Mouse (Mus musculus) thymus, postnatal 4 days (tissue): ENCODE measurements around the gene Gm21882.
"Not testable (repeated sequence)": the region's sequence is repeated elsewhere in the genome, so short reads cannot be mapped to it uniquely, and the experiment has no call there.

ENCODE experiments used
- DNase-seq: peaks from one replicate; pipeline ENCODE4 v3.0.0; 2021

Gm21882 gene

DNA sequence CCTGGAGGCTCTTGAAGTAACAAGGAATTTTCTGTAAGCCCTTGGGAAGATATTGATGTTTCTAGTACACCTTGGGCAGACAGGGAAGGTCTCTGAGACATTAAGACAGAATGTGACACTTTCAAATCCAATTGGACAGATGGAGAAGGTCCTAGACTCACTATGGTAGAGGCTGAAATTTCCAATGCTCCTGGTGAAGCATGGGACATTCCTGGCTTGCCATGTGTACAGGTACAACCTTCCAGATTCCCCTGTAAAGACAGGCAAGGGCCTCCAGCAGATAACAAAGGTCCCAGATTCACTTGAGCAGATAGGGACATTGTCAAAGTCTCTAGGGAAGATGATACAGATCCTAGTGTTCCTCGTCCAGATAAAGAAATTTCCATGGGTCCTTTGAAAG lies at the start of gene Gm21882:
Gene Gm21882 (minus strand): TSS at position 101 of the 400 bp plus-strand sequence.
- not testable (repeated sequence) for DNase-seq
